Comparison of ENCODE assay signal across 18 mouse cellular contexts in the genomic region with DNA sequence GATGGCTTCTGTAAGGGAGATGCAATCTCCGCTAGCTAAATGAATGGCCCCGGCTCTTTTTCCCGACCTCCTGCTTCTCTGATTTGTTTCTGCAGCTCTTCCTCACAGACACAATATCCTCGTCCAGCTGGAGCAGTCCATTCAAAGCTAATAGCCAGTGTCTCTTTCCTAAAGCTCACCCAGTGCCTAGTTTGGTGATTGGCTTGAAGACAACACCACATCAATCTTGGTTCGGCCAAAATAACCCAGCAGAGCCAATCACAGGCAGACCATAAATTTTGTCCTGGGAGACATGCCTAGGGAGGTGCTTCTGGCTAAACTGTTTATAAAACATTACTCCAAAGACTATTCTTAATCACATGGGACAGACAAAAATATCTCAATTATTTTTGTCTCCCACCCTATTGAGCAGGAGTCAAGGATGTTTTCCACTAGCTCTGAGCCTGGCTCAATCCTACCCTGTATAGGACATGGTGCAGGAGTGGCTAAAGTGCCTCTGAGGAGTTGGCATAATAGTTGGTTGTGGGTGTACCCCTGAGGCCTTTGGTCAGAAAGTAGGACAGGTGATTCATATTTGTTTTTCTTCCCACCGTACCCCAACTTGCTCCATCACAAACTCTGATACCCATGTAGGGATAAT. TPM values are rescaled to one million over a fixed set of nuclear protein-coding genes. Genes with fewer than 3 reads are reported as not detected.
DNase-seq lines count a peak whose midpoint lies in the region; ATAC-seq and TF ChIP-seq lines count a peak whose summit lies in the region.
"Had no signal": no experiment of that assay in that cellular context is flagged by ENCODE, and none has a peak within 500 bp of the region (broad histone marks: within the 10 kb centered on the region; RNA-seq: fewer than 3 reads in every experiment).

No protein-coding gene starts in this region.

- H3K27me3 ChIP-seq in lung, postnatal 0 days (replicated peaks; ENCODE audit: insufficient read depth, low read length), result no peaks in the 10 kb centered on the region
- H3K27me3 ChIP-seq in forebrain, embryonic 10.5 days (ENCODE audit: poor library complexity, severe bottlenecking), result no peaks in the 10 kb centered on the region
- H3K27me3 ChIP-seq: embryonic facial prominence, embryonic 15.5 days; forebrain, embryonic 15.5 days; heart, embryonic 12.5 days; hindbrain, embryonic 12.5 days had no signal

- TF ChIP-seq POLR2A in lung, adult 2 months (IDR thresholded peaks at IDR 0.05; ENCODE audit: borderline replicate concordance, extremely low read depth, low read depth, low read length), result no peak

- H3K4me2 ChIP-seq in lung, postnatal 0 days (replicated peaks; ENCODE audit: low read depth, low read length), result no peak overlapping the region
- H3K4me2 ChIP-seq: embryonic facial prominence, embryonic 15.5 days; forebrain, embryonic 15.5 days; heart, embryonic 12.5 days; hindbrain, embryonic 12.5 days had no signal

- ATAC-seq in lung, postnatal 0 days, result peak; percentile 8; the same call in 1 of the 2 replicates
- ATAC-seq: forebrain, embryonic 15.5 days; hindbrain, embryonic 16.5 days had no signal

- 52% methylated on average over 6 of the region's 6 CpGs for WGBS in lung, adult 2 months
- 64% methylated on average over 6 of the region's 6 CpGs for WGBS in lung, postnatal 0 days
- WGBS in forebrain, embryonic 10.5 days, result 90% methylated on average over 6 of the region's 6 CpGs

- TF ChIP-seq EP300 in lung, postnatal 0 days (IDR thresholded peaks at IDR 0.05), result no peak

- H3K36me3 ChIP-seq in lung, postnatal 0 days (ENCODE audit: insufficient read depth, low read length), result no peaks in the 10 kb centered on the region
- H3K36me3 ChIP-seq in forebrain, embryonic 10.5 days (replicated peaks), result no peaks in the 10 kb centered on the region
- H3K36me3 ChIP-seq: embryonic facial prominence, embryonic 15.5 days; forebrain, embryonic 15.5 days; heart, embryonic 12.5 days; hindbrain, embryonic 12.5 days had no signal

- H3K27ac ChIP-seq in lung, postnatal 0 days (ENCODE audit: low read length), result no peak overlapping the region
- no peak overlapping the region for H3K27ac ChIP-seq in forebrain, embryonic 10.5 days
- H3K27ac ChIP-seq: embryonic facial prominence, embryonic 15.5 days; forebrain, embryonic 15.5 days; hindbrain, embryonic 12.5 days had no signal

- no peak overlapping the region for H3K4me3 ChIP-seq in lung, adult 2 months (replicated peaks; ENCODE audit: extremely low read depth, low read depth, low read length)
- H3K4me3 ChIP-seq in lung, postnatal 0 days (ENCODE audit: low read depth, low read length), result no peak overlapping the region
- H3K4me3 ChIP-seq in forebrain, embryonic 10.5 days, result no peak overlapping the region
- H3K4me3 ChIP-seq: embryonic facial prominence, embryonic 15.5 days; erythroblast, embryonic 14.5 days; forebrain, embryonic 15.5 days; heart, embryonic 12.5 days; hindbrain, embryonic 12.5 days had no signal

- TF ChIP-seq CTCF in lung, adult 2 months (IDR thresholded peaks at IDR 0.05; ENCODE audit: insufficient read depth, low read length), result no peak
- TF ChIP-seq CTCF in lung, postnatal 0 days (IDR thresholded peaks at IDR 0.05), result no peak

- H3K9ac ChIP-seq in lung, postnatal 0 days (replicated peaks; ENCODE audit: low read depth), result no peak overlapping the region
- H3K9ac ChIP-seq: embryonic facial prominence, embryonic 15.5 days; forebrain, embryonic 15.5 days; heart, embryonic 12.5 days; hindbrain, embryonic 12.5 days had no signal

- H3K4me1 ChIP-seq in lung, adult 2 months (ENCODE audit: control insufficient read depth, insufficient read depth, low read length), result peaks cover 2% of the 10 kb centered on the region; the same call in 1 of the 2 replicates
- no peaks in the 10 kb centered on the region for H3K4me1 ChIP-seq in lung, postnatal 0 days (ENCODE audit: insufficient read depth, low read depth, low read length)
- no peaks in the 10 kb centered on the region for H3K4me1 ChIP-seq in forebrain, embryonic 10.5 days
- H3K4me1 ChIP-seq: forebrain, embryonic 15.5 days; hindbrain, embryonic 12.5 days had no signal

- DNase-seq in lung, adult 18-20 months, result peak; percentile 19 to 42
- no peak for DNase-seq in lung, adult 2 months
- DNase-seq in lung, postnatal 0 days (ENCODE audit: low spot score), result no peak
- DNase-seq in lung, postnatal 25 days (ENCODE audit: low spot score), result peak; percentile 51
- DNase-seq in forebrain, embryonic 10.5 days (ENCODE audit: extremely low spot score, low spot score), result no peak
- DNase-seq in adrenal gland, postnatal 14 days, result no peak
- DNase-seq: adrenal gland, postnatal 36 days; cerebellum, adult 2 months; cerebellum, postnatal 14 days; embryo, embryonic 11 days; gastrocnemius, postnatal 10 days; heart, postnatal 36 days had no signal

- H3K9me3 ChIP-seq in lung, postnatal 0 days (ENCODE audit: low read length), result no peaks in the 10 kb centered on the region
- no peaks in the 10 kb centered on the region for H3K9me3 ChIP-seq in forebrain, embryonic 10.5 days
- H3K9me3 ChIP-seq: embryonic facial prominence, embryonic 15.5 days; forebrain, embryonic 15.5 days; heart, embryonic 12.5 days; hindbrain, embryonic 12.5 days had no signal

RNA-seq across cellular contexts. Expression of a gene that starts 38.5 kb away (rescaled TPM):
- 68.2 and 75.8 TPM in 2 replicates for polyA plus RNA-seq in lung, adult 2 months (2012; rRNA removed)
- 12.8 and 13.8 TPM in 2 replicates for polyA plus RNA-seq in lung, postnatal 0 days (2015; fragmentation: Nextera tagmentation; extraction: Ambion mirVana)
- polyA plus RNA-seq in forebrain, embryonic 10.5 days (2016; fragmentation: Nextera tagmentation; extraction: Ambion mirVana), result 0.56 and 0.86 TPM in 2 replicates
- 2.0 and 2.3 TPM in 2 replicates for total RNA-seq in adrenal gland, postnatal 14 days (2021)
- polyA plus RNA-seq: erythroblast, embryonic 14.5 days had no signal

Comparison
In these comparisons a context has a peak if more than half of its experiments do, and no peak if none do; other contexts are left out.
1. DNase-seq: peak in lung, adult 18-20 months (2 of 2) and lung, postnatal 25 days (single experiment); none in lung, adult 2 months (single experiment), lung, postnatal 0 days (single experiment), forebrain, embryonic 10.5 days (single experiment) and adrenal gland, postnatal 14 days (single experiment).